Mouse (Mus musculus): Measurements from ENCODE around the gene Rplp0. TPM values are rescaled to one million over a fixed set of nuclear protein-coding genes. Genes with fewer than 3 reads are reported as not detected.

The Rplp0 gene
- polyA plus RNA-seq, 1 experiment from 2014 or later, result 1,673 TPM

DNA sequence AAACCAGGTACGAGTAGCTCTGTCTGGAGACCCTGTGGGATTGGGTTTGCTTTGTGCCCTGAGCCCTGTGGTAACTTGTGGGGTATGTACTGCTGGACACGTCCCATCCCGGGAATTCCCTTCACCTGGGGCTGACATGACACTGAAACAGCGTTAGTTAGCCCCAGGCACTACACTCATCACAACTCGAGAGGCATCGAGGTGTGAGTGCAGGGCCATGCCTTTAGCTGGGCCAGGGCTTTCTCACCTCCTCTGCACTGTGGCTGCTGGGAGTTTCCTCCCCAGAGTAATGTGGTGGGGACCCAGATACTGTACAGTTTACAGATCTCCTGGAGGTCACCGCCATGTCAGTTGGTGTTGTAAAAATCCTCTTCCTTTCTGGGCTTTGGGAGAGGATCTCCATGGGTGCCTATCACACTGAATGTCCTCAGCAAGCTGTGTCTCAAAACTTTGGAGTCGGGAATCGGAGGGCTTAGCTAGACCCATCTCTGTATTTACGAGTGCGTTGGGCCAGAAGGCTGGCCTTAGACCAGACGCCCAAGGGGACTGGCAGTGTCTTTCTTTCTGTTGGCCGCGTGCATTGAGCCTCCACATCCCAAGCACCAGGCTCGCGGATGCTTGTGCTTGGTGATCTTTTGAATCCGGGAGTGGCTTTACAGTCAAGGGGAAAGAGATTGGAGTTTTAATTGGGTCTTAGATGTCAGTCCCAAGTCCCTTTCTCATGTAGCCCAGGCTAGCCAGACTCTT, 32.6 kb upstream of the Rplp0 start:
- Histone ChIP-seq H3K4me2 (no peak overlapping the region), H3K27ac (no peak overlapping the region), H3K4me3 (replicated peaks) (no peak overlapping the region), H3K9ac (no peak overlapping the region), H3K27me3 (no peaks in the 10 kb centered on the region), H3K4me1 (replicated peaks) (peaks cover 89% of the 10 kb centered on the region), H3K9me3 (replicated peaks) (no peaks in the 10 kb centered on the region), H3K36me3 (no peaks in the 10 kb centered on the region)
- WGBS (ENCODE audit: insufficient replicate concordance), result 82% methylated on average over 17 of the region's 17 CpGs
- no peak for ATAC-seq (ENCODE audit: low read depth)
- DNase-seq, result no peak

GRCm38 (mm10) chr5:115528128-115528527, 31.1 kb upstream of the Rplp0 start:
- no peaks in the 10 kb centered on the region for H3K9me3 ChIP-seq (replicated peaks)
- no peaks in the 10 kb centered on the region for H3K36me3 ChIP-seq
- no peak overlapping the region for H3K27ac ChIP-seq
- H3K4me3 ChIP-seq (replicated peaks), result no peak overlapping the region
- H3K4me1 ChIP-seq (replicated peaks), result peaks cover 89% of the 10 kb centered on the region
- H3K4me2 ChIP-seq, result no peak overlapping the region
- ATAC-seq (ENCODE audit: low read depth), result no peak
- WGBS (ENCODE audit: insufficient replicate concordance), result 66% methylated on average over 5 of the region's 5 CpGs
- no peak for DNase-seq
- no peak overlapping the region for H3K9ac ChIP-seq
- H3K27me3 ChIP-seq, result no peaks in the 10 kb centered on the region

- no peaks in the 10 kb centered on the region for H3K27me3 ChIP-seq
- H3K4me2 ChIP-seq, result peak overlapping the region; percentile 35; the same call in 1 of the 2 replicates
- H3K4me1 ChIP-seq (replicated peaks), result peaks cover 89% of the 10 kb centered on the region
- ATAC-seq (ENCODE audit: low read depth) (no peak), DNase-seq (no peak)
- no peak overlapping the region for H3K4me3 ChIP-seq (replicated peaks)
- H3K27ac ChIP-seq, result peak overlapping the region; percentile 83
- H3K9me3 ChIP-seq (replicated peaks), result no peaks in the 10 kb centered on the region
- WGBS (ENCODE audit: insufficient replicate concordance), result 57% methylated on average over 8 of the region's 8 CpGs
- H3K9ac ChIP-seq, result no peak overlapping the region
- no peaks in the 10 kb centered on the region for H3K36me3 ChIP-seq
These were observed 29.9 kb upstream of the Rplp0 start for GRCm38 (mm10) chr5:115529364-115529741.

GRCm38 (mm10) chr5:115529742-115530446, 29.4 kb upstream of the Rplp0 start:
- Histone ChIP-seq H3K27me3 (no peaks in the 10 kb centered on the region), H3K9ac (peak overlapping the region; percentile 40), H3K27ac (peak overlapping the region; percentile 83), H3K4me3 (replicated peaks) (no peak overlapping the region), H3K4me2 (peak overlapping the region; percentile 35), H3K9me3 (replicated peaks) (no peaks in the 10 kb centered on the region), H3K36me3 (no peaks in the 10 kb centered on the region), H3K4me1 (replicated peaks) (peaks cover 90% of the 10 kb centered on the region)
- no peak for DNase-seq
- no peak for ATAC-seq (ENCODE audit: low read depth)
- 50% methylated on average over 7 of the region's 7 CpGs for WGBS (ENCODE audit: insufficient replicate concordance)

- H3K4me1 ChIP-seq (replicated peaks), result peaks cover 91% of the 10 kb centered on the region
- peak overlapping the region; percentile 83 for H3K27ac ChIP-seq
- DNase-seq (no peak), ATAC-seq (ENCODE audit: low read depth) (no peak)
- H3K36me3 ChIP-seq, result no peaks in the 10 kb centered on the region
- H3K4me3 ChIP-seq (replicated peaks), result no peak overlapping the region
- H3K9me3 ChIP-seq (replicated peaks), result no peaks in the 10 kb centered on the region
- peak overlapping the region; percentile 35; the same call in 1 of the 2 replicates for H3K4me2 ChIP-seq
- no peaks in the 10 kb centered on the region for H3K27me3 ChIP-seq
- peak overlapping the region; percentile 40 for H3K9ac ChIP-seq
- 10% methylated on average over 8 of the region's 8 CpGs for WGBS (ENCODE audit: insufficient replicate concordance)
These were observed 28.8 kb upstream of the Rplp0 start for GRCm38 (mm10) chr5:115530447-115530809.

DNA sequence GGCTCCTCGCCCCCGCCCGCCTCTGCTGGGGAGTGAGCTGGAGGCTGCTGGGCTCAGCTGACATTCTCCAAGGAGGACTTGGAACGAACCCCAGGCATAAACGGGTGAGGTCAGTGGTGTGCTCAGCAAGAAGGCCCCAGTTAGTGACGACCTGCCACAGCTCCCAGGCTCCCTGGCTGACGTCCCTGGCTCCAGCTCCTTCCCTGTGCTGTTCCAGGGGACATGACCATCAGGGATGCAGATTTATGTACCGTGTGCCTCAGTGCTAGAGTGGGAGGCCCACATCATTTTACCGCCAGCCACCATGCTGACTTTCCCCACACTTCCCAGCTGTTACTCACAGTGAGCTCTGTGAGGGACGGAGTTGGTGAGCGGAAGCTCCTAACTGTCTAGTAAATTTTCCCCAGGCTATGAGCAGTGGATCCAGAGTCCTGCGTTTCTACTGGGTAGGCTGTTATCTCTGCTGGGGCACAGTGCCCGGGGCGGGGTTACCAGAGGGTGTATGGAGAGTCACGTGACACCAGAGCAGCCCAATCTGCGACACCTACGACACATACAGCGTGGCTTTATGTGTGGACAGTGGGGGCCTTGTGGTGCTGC, 27.5 kb upstream of the Rplp0 start:
- H3K9ac ChIP-seq, result peak overlapping the region; percentile 72
- peak overlapping the region; percentile 83 for H3K27ac ChIP-seq
- peak overlapping the region; percentile 72 for H3K4me2 ChIP-seq
- H3K27me3 ChIP-seq, result no peaks in the 10 kb centered on the region
- ATAC-seq (ENCODE audit: low read depth), result peak; percentile 92
- no peaks in the 10 kb centered on the region for H3K9me3 ChIP-seq (replicated peaks)
- 22% methylated on average over 18 of the region's 18 CpGs for WGBS (ENCODE audit: insufficient replicate concordance)
- peak; percentile 88 for DNase-seq
- H3K4me3 ChIP-seq (replicated peaks), result peak overlapping the region; percentile 44
- no peaks in the 10 kb centered on the region for H3K36me3 ChIP-seq
- peaks cover 91% of the 10 kb centered on the region for H3K4me1 ChIP-seq (replicated peaks)

GRCm38 (mm10) chr5:115534290-115534731, 25.0 kb upstream of the Rplp0 start:
- Histone ChIP-seq H3K27me3 (no peaks in the 10 kb centered on the region), H3K4me2 (peak overlapping the region; percentile 26), H3K9me3 (replicated peaks) (no peaks in the 10 kb centered on the region), H3K4me1 (replicated peaks) (peaks cover 94% of the 10 kb centered on the region), H3K27ac (peak overlapping the region; percentile 35), H3K9ac (peak overlapping the region; percentile 5), H3K36me3 (no peaks in the 10 kb centered on the region), H3K4me3 (replicated peaks) (no peak overlapping the region)
- DNase-seq, result no peak
- no peak for ATAC-seq (ENCODE audit: low read depth)
- 16% methylated on average over 16 of the region's 16 CpGs for whole genome bisulfite sequencing (ENCODE audit: insufficient replicate concordance)

GRCm38 (mm10) chr5:115534856-115535255, 24.4 kb upstream of the Rplp0 start:
- no peaks in the 10 kb centered on the region for H3K9me3 ChIP-seq (replicated peaks)
- H3K4me2 ChIP-seq, result peak overlapping the region; percentile 26
- H3K27ac ChIP-seq, result peak overlapping the region; percentile 35
- WGBS (ENCODE audit: insufficient replicate concordance), result 10% methylated on average over 8 of the region's 8 CpGs
- ATAC-seq (ENCODE audit: low read depth) (no peak), DNase-seq (no peak)
- H3K36me3 ChIP-seq, result no peaks in the 10 kb centered on the region
- peak overlapping the region; percentile 5 for H3K9ac ChIP-seq
- no peak overlapping the region for H3K4me3 ChIP-seq (replicated peaks)
- no peaks in the 10 kb centered on the region for H3K27me3 ChIP-seq
- H3K4me1 ChIP-seq (replicated peaks), result peaks cover 93% of the 10 kb centered on the region

- Histone ChIP-seq H3K27me3 (no peaks in the 10 kb centered on the region), H3K4me1 (replicated peaks) (peaks cover 85% of the 10 kb centered on the region), H3K4me3 (replicated peaks) (no peak overlapping the region), H3K9me3 (replicated peaks) (no peaks in the 10 kb centered on the region), H3K9ac (peak overlapping the region; percentile 5; the same call in 1 of the 2 replicates), H3K4me2 (peak overlapping the region; percentile 26; the same call in 1 of the 2 replicates), H3K27ac (peak overlapping the region; percentile 35), H3K36me3 (no peaks in the 10 kb centered on the region)
- DNase-seq, result no peak
- no peak for ATAC-seq (ENCODE audit: low read depth)
- WGBS (ENCODE audit: insufficient replicate concordance), result 13% methylated on average over 7 of the region's 7 CpGs
These were observed 23.6 kb upstream of the Rplp0 start for GRCm38 (mm10) chr5:115535635-115536034.

DNA sequence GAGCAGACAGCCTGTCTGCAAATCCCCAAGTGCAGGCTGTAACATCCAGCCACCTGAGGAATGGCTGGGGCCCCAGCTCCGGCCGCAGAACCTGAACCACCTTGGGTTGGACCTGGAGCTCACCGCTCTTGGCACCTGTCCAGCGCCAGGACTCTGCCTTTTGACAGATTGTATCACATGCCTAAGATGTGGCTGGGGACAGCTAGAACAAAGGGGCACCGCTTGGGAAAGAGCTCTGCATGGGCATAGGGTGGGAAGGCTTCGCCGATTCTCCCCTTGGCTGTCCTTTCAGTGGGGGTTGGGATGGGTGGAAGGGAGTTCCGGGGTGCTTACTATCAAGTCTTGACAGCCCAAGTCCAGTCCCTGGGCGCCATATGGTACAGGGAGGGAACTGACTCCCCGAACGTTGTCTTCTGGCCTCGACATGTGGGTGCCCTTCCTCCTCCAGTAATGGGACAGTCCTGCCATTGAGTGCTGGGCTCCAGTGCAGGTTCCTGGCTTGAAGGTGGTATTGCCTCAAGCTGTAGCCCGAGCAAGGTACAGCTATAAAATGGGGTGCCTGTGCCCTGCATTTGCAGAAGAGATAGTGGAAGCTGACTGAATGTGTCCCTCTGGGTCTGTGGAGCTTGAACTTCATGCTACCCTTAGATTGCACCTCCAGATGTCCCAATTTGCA, 21.1 kb upstream of the Rplp0 start:
- DNase-seq (no peak), ATAC-seq (ENCODE audit: low read depth) (peak; percentile 4; the same call in 1 of the 2 replicates)
- H3K4me3 ChIP-seq (replicated peaks), result no peak overlapping the region
- 0 out of 2 replicates have a peak overlapping the region, but pooled peaks have one; percentile 0 for H3K9ac ChIP-seq
- WGBS (ENCODE audit: insufficient replicate concordance), result 52% methylated on average over 13 of the region's 13 CpGs
- H3K4me1 ChIP-seq (replicated peaks), result peaks cover 81% of the 10 kb centered on the region
- H3K27ac ChIP-seq, result 0 out of 2 replicates have a peak overlapping the region, but pooled peaks have one; percentile 35
- 0 out of 2 replicates have a peak overlapping the region, but pooled peaks have one; percentile 6 for H3K4me2 ChIP-seq
- H3K36me3 ChIP-seq, result no peaks in the 10 kb centered on the region
- no peaks in the 10 kb centered on the region for H3K9me3 ChIP-seq (replicated peaks)
- no peaks in the 10 kb centered on the region for H3K27me3 ChIP-seq

GRCm38 (mm10) chr5:115538693-115539043, 20.6 kb upstream of the Rplp0 start:
- no peak overlapping the region for H3K27ac ChIP-seq
- ATAC-seq (ENCODE audit: low read depth), result peak; percentile 53
- no peak overlapping the region for H3K4me3 ChIP-seq (replicated peaks)
- WGBS (ENCODE audit: insufficient replicate concordance), result 0% methylated on average over 12 of the region's 12 CpGs
- peaks cover 81% of the 10 kb centered on the region for H3K4me1 ChIP-seq (replicated peaks)
- no peaks in the 10 kb centered on the region for H3K36me3 ChIP-seq
- no peaks in the 10 kb centered on the region for H3K27me3 ChIP-seq
- DNase-seq, result peak; percentile 78
- 0 out of 2 replicates have a peak overlapping the region, but pooled peaks have one; percentile 0 for H3K9ac ChIP-seq
- no peaks in the 10 kb centered on the region for H3K9me3 ChIP-seq (replicated peaks)
- H3K4me2 ChIP-seq, result 0 out of 2 replicates have a peak overlapping the region, but pooled peaks have one; percentile 6
